Mouse (Mus musculus): ENCODE results near the gene Jazf1.

- no peak for TF ChIP-seq CTCF (IDR thresholded peaks at IDR 0.05; ENCODE audit: low read depth)
- no peak for TF ChIP-seq EP300 (IDR thresholded peaks at IDR 0.05; ENCODE audit: low read depth)
Measured at GRCm38 (mm10) chr6:52827752-52828277, 240.6 kb downstream of the Jazf1 start.

Measured in liver, embryonic 14.5 days (tissue).